Mouse (Mus musculus) intestine, embryonic 15.5 days (tissue): Measurements from ENCODE around the gene AL607142.1. TPM values are rescaled to one million over a fixed set of nuclear protein-coding genes. Genes with fewer than 3 reads are reported as not detected.

Experiments
- ATAC-seq: fragments of 200-750 bp; cut with Nextera tagmentation; 2 replicates; pipeline ENCODE4 v1.8.0; 2017; ENCODE audit warnings: moderate TSS enrichment, moderate library complexity
- H3K27ac ChIP-seq: fragments of 300-500 bp; sonication (generic); 2 replicates; pipeline ENCODE4 v1.5.1; 2015; ENCODE audit warnings: mild to moderate bottlenecking, inconsistent platforms
- H3K27me3 ChIP-seq: fragments of 300-500 bp; sonication (generic); replicated peaks from 2 replicates; pipeline ENCODE4 v1.6.1; 2015; ENCODE audit warnings: inconsistent platforms
- H3K36me3 ChIP-seq: fragments of 300-500 bp; sonication (generic); 2 replicates; pipeline ENCODE4 v1.6.1; 2015; ENCODE audit warnings: inconsistent platforms
- H3K4me1 ChIP-seq: fragments of 300-500 bp; sonication (generic); replicated peaks from 2 replicates; pipeline ENCODE4 v1.6.1; 2015; ENCODE audit warnings: inconsistent platforms
- H3K4me2 ChIP-seq: fragments of 300-500 bp; sonication (generic); replicated peaks from 2 replicates; pipeline ENCODE4 v1.6.1; 2015; ENCODE audit warnings: mild to moderate bottlenecking, inconsistent platforms
- H3K4me3 ChIP-seq: fragments of 300-500 bp; sonication (generic); replicated peaks from 2 replicates; pipeline ENCODE4 v1.5.1; 2015; ENCODE audit warnings: inconsistent platforms
- H3K9ac ChIP-seq: fragments of 300-500 bp; sonication (generic); 2 replicates; pipeline ENCODE4 v1.6.1; 2015; ENCODE audit warnings: inconsistent platforms
- H3K9me3 ChIP-seq: fragments of 300-500 bp; sonication (generic); 2 replicates; pipeline ENCODE4 v1.6.1; 2016; ENCODE audit warnings: inconsistent platforms
- WGBS: fragments of 180-500 bp; shearing (Covaris S2); methylation state at CpG from one replicate; pipeline ENCODE4 v1.1.7; 2015; 5-methylcytosine and 5-hydroxymethylcytosine counted together
- polyA plus RNA-seq: library from polyadenylated mRNA; unstranded; fragments of >200 nt; fragmentation: Nextera tagmentation; extraction: Ambion mirVana; gene quantifications from 2 replicates; pipeline ENCODE4 v1.2.1, GENCODE M21; 2015

The AL607142.1 gene
- polyA plus RNA-seq, 1 experiment from 2014 or later, result not detected

DNA sequence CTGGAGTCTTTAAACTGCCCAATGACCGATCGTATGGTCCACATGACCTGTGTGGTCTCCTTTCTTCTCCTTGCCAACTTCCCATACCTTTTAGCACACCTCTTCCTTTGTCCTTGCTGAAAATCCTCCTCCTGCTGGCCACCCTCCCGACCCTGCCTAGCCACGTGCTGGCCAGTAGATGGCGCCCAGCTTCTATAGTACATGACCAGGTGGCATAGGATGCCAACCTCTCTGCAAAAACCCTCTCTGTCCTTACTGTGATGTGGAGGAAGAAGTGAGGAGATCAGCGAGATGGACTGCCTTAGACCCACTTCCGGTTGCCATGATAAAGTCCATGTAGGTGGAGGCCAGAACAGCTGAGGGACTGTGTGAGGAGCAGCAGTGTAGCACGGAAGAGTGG, 55.5 kb downstream of the AL607142.1 start:
- H3K4me1 ChIP-seq, result no peaks in the 10 kb centered on the region
- no peaks in the 10 kb centered on the region for H3K9me3 ChIP-seq
- H3K9ac ChIP-seq, result no peak overlapping the region
- no peak overlapping the region for H3K27ac ChIP-seq
- H3K36me3 ChIP-seq, result no peaks in the 10 kb centered on the region
- no peak overlapping the region for H3K4me3 ChIP-seq
- peak; percentile 47; the same call in 1 of the 2 replicates for ATAC-seq
- no peak overlapping the region for H3K4me2 ChIP-seq
- no peaks in the 10 kb centered on the region for H3K27me3 ChIP-seq
- 30% methylated on average over 8 of the region's 8 CpGs for WGBS

DNA sequence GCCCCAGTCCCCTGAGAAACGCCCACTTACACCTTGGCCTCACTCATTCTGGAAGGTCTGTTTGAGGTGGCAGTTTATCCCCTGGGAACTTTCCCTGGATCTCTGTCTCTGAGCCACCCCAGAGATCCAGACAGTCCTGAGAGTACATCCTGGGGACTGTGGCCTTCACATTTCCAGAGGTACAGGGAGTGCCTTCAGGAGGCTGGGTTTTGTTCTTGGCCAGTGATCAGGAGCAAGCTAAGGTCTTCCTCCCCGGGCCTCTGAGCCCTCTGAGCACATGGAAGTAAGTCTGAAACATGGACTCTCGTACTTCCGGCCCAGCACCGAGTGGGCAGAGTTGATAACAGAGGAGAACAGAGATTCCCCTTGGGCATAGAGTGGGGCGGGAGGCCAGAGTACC, 59.9 kb downstream of the AL607142.1 start:
- Histone ChIP-seq H3K27ac (no peak overlapping the region), H3K27me3 (no peaks in the 10 kb centered on the region), H3K4me2 (no peak overlapping the region), H3K4me3 (no peak overlapping the region), H3K9ac (no peak overlapping the region), H3K9me3 (no peaks in the 10 kb centered on the region), H3K4me1 (no peaks in the 10 kb centered on the region), H3K36me3 (no peaks in the 10 kb centered on the region)
- ATAC-seq, result no peak
- 78% methylated on average over 6 of the region's 6 CpGs for WGBS

- no peak overlapping the region for H3K9ac ChIP-seq
- H3K4me1 ChIP-seq, result no peaks in the 10 kb centered on the region
- H3K27me3 ChIP-seq, result no peaks in the 10 kb centered on the region
- H3K27ac ChIP-seq, result no peak overlapping the region
- no peaks in the 10 kb centered on the region for H3K36me3 ChIP-seq
- H3K9me3 ChIP-seq, result no peaks in the 10 kb centered on the region
- WGBS, result 91% methylated on average over 6 of the region's 6 CpGs
- H3K4me3 ChIP-seq, result no peak overlapping the region
- no peak for ATAC-seq
- no peak overlapping the region for H3K4me2 ChIP-seq
These were observed 61.3 kb downstream of the AL607142.1 start for GRCm38 (mm10) chr4:120126047-120126446.

GRCm38 (mm10) chr4:120127333-120127732, 62.5 kb downstream of the AL607142.1 start:
- Histone ChIP-seq H3K36me3 (no peaks in the 10 kb centered on the region), H3K4me3 (no peak overlapping the region), H3K4me2 (no peak overlapping the region), H3K9ac (no peak overlapping the region), H3K4me1 (no peaks in the 10 kb centered on the region), H3K27ac (no peak overlapping the region), H3K9me3 (no peaks in the 10 kb centered on the region), H3K27me3 (no peaks in the 10 kb centered on the region)
- no peak for ATAC-seq
- WGBS, result 85% methylated on average over 3 of the region's 3 CpGs

- H3K4me3 ChIP-seq, result no peak overlapping the region
- no peaks in the 10 kb centered on the region for H3K9me3 ChIP-seq
- no peaks in the 10 kb centered on the region for H3K4me1 ChIP-seq
- H3K27ac ChIP-seq, result no peak overlapping the region
- H3K36me3 ChIP-seq, result no peaks in the 10 kb centered on the region
- H3K27me3 ChIP-seq, result no peaks in the 10 kb centered on the region
- WGBS, result 72% methylated on average over 4 of the region's 4 CpGs
- no peak for ATAC-seq
- no peak overlapping the region for H3K9ac ChIP-seq
- H3K4me2 ChIP-seq, result no peak overlapping the region
These were observed 63.2 kb downstream of the AL607142.1 start for GRCm38 (mm10) chr4:120128033-120128432.

DNA sequence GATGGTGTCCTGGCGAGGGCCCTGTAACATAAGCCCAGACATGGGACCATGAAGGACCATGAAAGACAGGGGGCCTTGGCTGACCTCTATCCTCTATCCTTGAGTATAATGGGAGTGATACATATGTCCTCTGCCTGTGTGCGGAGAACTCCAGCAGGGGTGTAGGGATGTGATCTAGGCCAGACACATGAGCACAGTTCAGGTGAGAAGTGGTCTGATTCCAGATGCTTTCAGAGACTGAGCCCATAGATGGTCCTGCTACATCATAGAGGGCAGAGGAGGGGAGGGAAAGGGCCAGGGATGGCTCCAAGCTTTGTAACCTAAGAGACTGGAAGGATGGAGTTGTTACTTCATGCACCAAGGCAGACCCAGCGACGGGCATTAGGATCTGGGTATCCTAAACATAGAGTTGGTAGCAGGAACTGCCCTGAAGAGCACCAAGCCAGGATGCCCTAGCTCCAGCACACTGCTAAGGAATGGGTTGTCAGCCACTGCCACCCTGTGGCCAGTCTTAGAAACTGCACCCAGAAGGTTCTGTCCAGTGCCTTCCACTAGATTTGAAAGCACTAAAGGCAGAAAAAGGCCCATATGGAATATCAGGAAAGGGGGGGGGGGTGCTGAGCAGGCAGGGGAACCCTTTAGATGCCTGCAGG, 64.6 kb downstream of the AL607142.1 start:
- WGBS, result 48% methylated on average over 4 of the region's 4 CpGs

DNA sequence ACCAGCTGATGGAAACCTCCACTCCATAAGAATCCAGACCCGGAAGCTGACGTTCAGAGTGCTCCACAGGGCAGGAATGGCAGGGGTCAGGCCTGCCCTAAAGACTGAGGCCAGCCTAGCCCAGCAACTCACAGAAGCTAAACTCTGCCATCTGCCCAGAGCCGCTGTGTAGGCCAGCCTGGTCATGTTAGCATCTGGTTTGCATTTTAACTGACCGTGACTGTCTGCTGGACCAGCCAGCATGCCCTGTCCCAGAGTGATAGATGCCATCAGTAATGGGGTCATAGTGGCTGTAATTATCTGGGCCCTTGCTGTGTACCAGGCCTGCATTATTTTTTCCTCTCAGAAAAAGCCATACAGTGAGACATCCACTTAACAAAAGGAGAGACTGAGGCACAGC, 66.1 kb downstream of the AL607142.1 start:
- Histone ChIP-seq H3K4me3 (no peak overlapping the region), H3K27me3 (no peaks in the 10 kb centered on the region), H3K36me3 (no peaks in the 10 kb centered on the region), H3K9ac (no peak overlapping the region), H3K4me2 (no peak overlapping the region), H3K4me1 (no peaks in the 10 kb centered on the region), H3K9me3 (no peaks in the 10 kb centered on the region), H3K27ac (no peak overlapping the region)
- no peak for ATAC-seq
- WGBS, result 81% methylated on average over 4 of the region's 4 CpGs

More for the DNA sequence above, 64.6 kb downstream of the AL607142.1 start:
- H3K4me2 ChIP-seq, result no peak overlapping the region
- H3K27me3 ChIP-seq, result no peaks in the 10 kb centered on the region
- no peak overlapping the region for H3K9ac ChIP-seq
- H3K4me1 ChIP-seq, result no peaks in the 10 kb centered on the region
- peak; percentile 79 for ATAC-seq
- H3K27ac ChIP-seq, result no peak overlapping the region
- H3K36me3 ChIP-seq, result no peaks in the 10 kb centered on the region
- no peak overlapping the region for H3K4me3 ChIP-seq
- H3K9me3 ChIP-seq, result no peaks in the 10 kb centered on the region

GRCm38 (mm10) chr4:120131441-120132220, 66.8 kb downstream of the AL607142.1 start:
- Histone ChIP-seq H3K4me2 (no peak overlapping the region), H3K9ac (peak overlapping the region; percentile 3; the same call in 1 of the 2 replicates), H3K27me3 (no peaks in the 10 kb centered on the region), H3K9me3 (no peaks in the 10 kb centered on the region), H3K4me1 (no peaks in the 10 kb centered on the region), H3K27ac (no peak overlapping the region), H3K36me3 (no peaks in the 10 kb centered on the region), H3K4me3 (no peak overlapping the region)
- ATAC-seq, result no peak
- 80% methylated on average over 24 of the region's 24 CpGs for WGBS

GRCm38 (mm10) chr4:120134223-120134622, 69.4 kb downstream of the AL607142.1 start:
- 87% methylated on average over 6 of the region's 6 CpGs for WGBS
- Histone ChIP-seq H3K27ac (no peak overlapping the region), H3K9ac (no peak overlapping the region), H3K4me1 (no peaks in the 10 kb centered on the region), H3K4me2 (no peak overlapping the region), H3K4me3 (no peak overlapping the region), H3K36me3 (no peaks in the 10 kb centered on the region), H3K9me3 (no peaks in the 10 kb centered on the region), H3K27me3 (no peaks in the 10 kb centered on the region)
- ATAC-seq, result no peak

DNA sequence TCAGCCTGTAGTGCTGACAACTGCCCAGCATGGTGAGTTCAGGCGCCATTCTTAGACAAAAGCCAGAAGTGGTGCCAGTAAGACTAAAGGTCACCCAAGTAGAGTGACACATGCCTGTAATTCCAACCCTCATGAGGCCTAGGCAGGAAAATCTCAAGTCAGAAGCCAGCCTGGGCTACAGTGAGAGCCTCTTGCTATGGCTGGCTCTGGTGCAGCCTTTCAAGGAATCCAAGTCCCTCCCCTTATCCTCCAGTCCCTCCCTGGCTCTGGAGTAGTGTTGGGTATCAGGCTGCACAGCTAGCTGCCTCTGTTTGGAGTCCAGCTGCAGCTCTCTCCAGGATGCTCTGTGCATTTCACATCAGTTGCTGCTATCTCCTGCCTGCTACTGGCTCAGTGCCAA, 77.0 kb downstream of the AL607142.1 start:
- H3K27ac ChIP-seq, result no peak overlapping the region
- no peak overlapping the region for H3K4me3 ChIP-seq
- no peaks in the 10 kb centered on the region; the same call in 1 of the 2 replicates for H3K4me1 ChIP-seq
- no peaks in the 10 kb centered on the region for H3K27me3 ChIP-seq
- no peaks in the 10 kb centered on the region for H3K36me3 ChIP-seq
- 76% methylated on average over 1 of the region's 1 CpGs for WGBS
- no peaks in the 10 kb centered on the region for H3K9me3 ChIP-seq
- ATAC-seq, result no peak; the same call in 1 of the 2 replicates
- H3K9ac ChIP-seq, result no peak overlapping the region
- H3K4me2 ChIP-seq, result no peak overlapping the region

- Histone ChIP-seq H3K27me3 (no peaks in the 10 kb centered on the region), H3K4me2 (no peak overlapping the region), H3K9ac (no peak overlapping the region), H3K36me3 (no peaks in the 10 kb centered on the region), H3K9me3 (no peaks in the 10 kb centered on the region), H3K4me1 (no peaks in the 10 kb centered on the region; the same call in 1 of the 2 replicates), H3K4me3 (no peak overlapping the region), H3K27ac (no peak overlapping the region)
- 85% methylated on average over 9 of the region's 9 CpGs for WGBS
- no peak for ATAC-seq
These were observed 78.1 kb downstream of the AL607142.1 start for GRCm38 (mm10) chr4:120142905-120143304.
